Mouse (Mus musculus): Measurements from ENCODE around the gene Pdzph1.

The Pdzph1 gene

DNA sequence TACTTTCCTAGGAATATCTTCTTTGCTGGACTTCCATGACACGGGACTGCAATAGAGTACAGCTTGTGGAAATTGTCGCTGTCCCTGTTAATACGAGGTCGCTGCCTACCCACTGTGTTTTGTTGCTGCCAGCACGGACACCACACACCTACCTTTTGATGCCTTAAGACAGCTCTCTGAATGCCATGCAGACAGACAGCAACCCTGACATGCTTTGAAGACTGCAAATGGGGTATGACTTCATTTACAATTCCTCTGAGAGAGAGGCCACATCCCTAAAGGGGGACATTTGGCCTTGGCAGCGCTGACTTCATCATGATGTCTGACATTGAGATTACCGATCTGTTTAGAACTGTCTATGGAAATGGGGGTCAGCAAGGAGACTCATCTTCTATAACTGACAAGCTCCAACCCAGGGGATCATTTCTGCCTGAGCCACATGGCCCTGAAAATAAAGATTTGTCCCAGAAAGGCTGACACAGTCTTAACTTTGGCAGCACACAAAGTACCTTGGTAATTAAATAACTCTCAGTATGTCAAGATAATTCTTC is 67.8 kb downstream of the Pdzph1 start:
- peak; percentile 21 for DNase-seq (ENCODE audit: extremely low spot score, low spot score)

DNA sequence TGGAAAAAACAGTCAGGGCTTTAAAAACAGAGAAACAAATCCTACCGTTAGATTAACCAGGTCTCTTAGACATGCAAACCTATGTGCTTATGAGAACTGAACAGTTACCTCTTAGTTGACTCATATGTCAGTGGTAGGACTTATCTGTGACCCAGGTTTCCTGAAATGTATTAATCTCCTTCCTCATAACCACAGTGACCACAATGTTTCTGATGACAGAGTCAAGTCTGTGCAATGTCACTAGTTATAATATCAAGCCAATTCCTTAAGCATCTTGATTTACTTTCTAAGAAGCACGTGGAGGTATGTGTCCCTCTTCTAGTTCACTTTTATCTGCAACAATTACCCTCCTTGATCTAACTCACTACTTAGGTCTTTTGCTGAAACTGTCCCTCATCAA is 68.4 kb downstream of the Pdzph1 start:
- DNase-seq (ENCODE audit: extremely low spot score, low spot score): no peak

DNA sequence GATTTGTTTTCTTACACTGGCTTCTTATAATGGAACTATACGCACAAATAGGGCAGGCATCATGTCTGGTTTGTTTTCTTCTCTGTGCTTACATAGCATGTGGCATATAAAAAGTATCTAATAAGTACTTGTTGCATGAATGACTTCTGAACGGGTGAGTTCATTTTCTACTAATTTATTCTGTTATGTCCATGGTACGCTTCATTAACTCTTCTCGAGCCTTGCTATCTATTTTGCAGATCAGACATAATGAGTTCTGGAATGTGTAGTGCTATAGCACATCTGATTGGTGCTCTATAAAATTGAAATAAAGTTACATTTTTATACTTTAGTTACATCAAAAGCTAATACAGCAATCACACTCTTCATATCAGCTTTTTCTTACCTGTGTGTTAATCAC is 71.2 kb downstream of the Pdzph1 start:
- no peak for DNase-seq (ENCODE audit: extremely low spot score, low spot score)

DNA sequence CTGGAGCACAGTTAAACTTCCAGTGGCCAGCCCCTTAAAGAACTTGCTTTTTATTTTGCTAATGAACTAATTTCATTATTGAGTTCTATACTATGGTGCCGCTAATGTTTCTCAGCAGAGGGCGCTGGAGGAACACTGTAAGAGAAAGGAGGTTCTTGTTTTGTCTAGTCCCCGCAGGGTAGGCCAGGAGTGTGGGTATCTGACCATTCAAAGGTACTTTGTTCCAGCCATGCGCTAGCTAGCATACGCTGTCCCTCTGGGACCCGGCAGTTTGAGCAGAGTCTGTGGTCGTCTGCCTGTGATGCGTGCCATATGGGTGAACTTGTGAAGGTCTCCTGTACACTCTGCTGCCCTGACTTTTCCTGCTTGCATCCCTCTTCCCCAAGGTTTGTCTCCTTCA is 72.1 kb downstream of the Pdzph1 start:
- DNase-seq (ENCODE audit: extremely low spot score, low spot score): peak; percentile 58

DNA sequence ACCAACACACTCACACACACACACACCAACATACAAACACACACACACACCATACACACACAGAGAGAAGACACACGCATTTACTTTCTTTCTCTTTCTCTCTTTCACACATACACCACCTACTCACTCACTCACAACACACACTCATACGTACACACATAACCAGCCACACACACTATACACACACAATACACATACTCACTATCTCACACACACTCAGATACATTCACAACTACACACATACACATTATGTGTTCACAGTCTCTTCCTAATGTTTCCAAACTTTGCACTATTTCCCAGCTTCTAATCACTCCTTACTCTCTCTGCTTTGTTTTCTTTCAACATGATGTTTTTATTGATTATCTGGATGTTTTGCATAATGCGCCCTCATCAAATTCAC is 72.6 kb downstream of the Pdzph1 start:
- DNase-seq (ENCODE audit: extremely low spot score, low spot score): no peak

DNA sequence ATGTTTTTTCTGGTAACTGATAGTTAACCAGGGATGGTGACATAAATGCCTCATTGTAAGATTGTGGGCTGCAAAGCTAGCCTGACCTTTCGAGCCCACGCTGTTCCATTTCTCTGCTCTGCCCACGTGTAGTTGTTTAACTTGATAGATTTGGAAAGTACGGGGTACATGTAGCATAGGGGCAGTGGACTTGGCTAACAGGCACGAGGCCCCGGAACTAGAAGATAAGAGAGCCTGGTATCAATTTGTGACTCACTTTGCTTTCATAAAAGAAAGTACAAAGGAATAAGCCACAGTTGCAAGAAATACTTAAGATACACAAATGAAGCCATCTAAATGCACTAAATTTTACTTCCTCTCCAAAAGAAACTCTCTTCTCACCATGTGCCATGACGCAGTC is 79.6 kb downstream of the Pdzph1 start:
- no peak for DNase-seq (ENCODE audit: extremely low spot score, low spot score)

DNA sequence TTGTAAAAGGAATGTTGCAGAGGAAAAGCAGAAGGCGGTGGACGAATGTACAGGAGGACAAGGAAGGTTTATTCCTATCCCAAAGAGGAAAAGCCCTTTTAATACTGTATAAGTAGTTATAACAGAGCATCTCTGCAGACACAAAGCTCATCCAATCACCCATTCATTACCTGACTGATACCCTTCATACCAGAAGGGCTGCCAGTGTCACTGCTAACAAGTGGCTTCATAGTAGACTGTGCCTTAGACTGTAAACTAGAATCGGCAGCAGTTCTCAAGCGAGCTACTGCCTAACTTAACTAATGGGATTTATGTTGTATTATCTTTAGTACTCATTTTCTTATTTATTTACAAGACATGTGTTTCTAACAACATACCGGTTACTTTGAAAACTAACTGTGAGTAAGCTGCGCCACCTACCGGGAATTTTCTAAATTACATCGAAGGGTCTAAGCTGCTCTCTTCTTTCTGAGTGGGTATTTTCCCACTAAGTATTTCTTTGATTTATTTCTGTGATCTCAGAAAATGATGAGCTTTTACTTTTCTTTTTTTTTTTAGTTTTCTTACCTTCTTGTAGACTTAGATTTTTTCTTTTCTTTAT is 82.0 kb downstream of the Pdzph1 start:
- peak; percentile 60 for DNase-seq (ENCODE audit: extremely low spot score, low spot score)

DNA sequence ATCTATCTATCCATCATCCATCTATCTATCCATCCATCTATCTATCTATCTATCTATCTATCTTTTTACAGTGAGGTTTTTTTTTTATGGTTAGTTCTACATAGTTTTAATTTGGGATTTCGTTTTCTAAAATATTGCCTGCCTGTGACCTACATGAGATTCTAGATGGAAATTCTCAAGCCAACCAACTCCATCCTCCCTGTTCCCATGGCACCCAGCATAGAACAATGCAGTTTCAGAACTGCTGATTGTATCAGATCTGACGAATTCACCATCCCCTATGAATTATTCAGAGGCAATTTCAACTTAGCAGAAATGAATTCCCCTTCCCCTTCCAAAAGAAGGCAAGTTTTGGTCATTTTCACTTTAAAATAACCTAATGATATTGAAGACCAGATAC is 85.2 kb downstream of the Pdzph1 start:
- DNase-seq (ENCODE audit: extremely low spot score, low spot score): no peak

DNA sequence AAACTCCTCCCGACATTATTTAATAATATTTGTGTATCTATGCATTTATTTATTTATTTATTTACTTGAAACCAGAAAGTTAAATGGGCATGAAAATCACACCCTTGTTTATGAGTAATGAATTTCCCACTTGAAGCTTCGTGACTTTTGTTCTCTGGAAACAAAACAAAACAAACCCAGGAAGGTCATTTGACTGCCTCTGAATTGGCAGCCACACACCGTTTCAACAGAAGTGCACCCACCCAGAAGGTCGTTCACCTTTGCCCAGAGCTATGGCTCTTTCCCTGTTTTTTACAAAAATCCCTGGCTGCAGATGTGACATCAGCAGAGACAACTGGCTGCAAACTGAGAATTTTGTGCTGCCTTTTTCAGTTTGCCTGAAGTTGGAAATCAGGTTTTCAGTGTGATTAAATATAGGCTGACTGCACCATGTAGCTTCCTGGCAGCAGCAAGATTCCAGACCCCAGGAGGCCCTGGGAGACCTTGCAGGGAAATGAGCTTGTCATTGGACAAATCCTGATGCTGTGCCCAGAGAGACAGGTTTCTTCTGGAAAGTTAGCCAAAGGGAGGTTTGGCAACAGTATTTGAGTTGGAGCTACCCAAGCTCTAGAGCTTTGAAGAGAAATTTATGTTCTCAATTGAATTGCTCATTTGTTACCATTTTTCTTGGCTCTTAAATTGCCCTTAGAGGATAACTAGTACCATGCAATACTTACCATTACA is 99.5 kb downstream of the Pdzph1 start:
- DNase-seq (ENCODE audit: extremely low spot score, low spot score): no peak

DNA sequence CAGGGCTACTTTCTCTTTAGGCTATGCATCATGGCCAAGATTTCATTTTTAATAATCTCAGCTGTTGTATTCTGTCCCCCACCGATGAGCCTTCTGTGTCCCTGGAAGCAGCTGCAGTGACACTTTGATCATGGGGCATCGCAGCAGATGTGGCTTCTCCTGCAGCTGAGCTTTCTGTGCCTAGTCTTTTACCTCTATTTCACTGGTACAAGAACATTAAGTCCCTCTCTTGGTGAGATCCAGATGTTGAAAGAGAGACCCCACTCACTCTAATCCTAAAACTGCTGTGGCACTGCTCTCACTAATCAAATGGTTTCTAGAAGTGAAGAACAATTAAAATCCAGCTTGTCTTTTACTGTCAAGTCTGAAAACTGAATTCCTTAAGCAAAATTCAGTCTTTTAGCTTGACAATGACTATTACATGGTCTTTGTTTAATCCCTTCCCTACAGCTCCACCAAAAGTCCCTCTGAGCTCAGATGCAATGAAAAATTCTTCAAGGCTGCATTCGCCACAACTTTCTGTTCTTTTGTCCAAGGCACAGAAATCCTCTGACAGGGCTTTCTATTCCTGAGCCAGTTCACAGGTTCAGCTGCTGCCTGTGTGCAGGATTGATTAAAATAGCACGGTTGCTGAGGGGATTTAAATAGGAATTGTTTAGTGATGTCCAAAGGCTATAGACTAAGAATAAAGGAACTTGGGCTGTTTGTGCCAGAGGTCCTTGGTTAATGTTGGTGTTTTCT is 101.1 kb downstream of the Pdzph1 start:
- no peak for DNase-seq (ENCODE audit: extremely low spot score, low spot score)

DNA sequence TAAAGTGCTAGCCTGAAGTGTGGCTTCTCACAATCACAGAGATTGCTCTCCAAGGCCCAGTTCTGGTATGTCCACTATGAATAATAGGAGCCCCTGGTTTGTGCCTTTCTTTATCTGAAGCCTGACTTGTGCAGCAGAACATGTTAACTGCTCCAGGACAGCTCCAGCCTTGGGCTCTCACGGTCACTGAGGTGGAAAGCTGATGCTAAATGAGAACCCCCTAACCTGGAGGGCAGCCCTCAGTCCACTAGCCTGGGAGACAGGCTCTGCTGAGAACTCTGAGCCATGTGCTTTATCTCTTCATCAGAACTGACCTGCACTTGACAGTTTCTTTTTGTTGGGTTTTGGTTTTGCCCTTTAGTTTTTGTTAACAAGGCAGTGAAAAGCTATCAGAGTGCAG is 106.8 kb downstream of the Pdzph1 start:
- no peak for DNase-seq (ENCODE audit: extremely low spot score, low spot score)

DNA sequence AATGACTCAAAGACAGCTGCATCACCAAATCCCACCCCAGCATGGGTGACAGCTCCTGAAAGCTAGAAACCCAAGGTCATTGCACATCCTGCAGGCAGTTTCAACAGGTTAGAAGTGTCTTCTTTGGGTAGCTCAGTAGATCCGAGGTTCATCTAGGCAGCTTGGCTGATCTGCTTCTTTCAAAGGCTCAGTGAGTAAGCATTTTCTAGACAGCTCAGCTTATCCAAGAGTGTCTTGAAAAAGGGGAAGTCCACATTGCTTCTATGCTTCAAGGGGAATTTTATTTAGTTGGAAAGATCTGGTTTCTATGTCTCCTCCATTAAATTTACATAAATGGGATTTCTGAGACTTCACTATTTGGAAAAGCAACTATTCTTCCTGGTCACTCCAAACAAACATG is 117.8 kb downstream of the Pdzph1 start:
- no peak for DNase-seq (ENCODE audit: extremely low spot score, low spot score)

DNA sequence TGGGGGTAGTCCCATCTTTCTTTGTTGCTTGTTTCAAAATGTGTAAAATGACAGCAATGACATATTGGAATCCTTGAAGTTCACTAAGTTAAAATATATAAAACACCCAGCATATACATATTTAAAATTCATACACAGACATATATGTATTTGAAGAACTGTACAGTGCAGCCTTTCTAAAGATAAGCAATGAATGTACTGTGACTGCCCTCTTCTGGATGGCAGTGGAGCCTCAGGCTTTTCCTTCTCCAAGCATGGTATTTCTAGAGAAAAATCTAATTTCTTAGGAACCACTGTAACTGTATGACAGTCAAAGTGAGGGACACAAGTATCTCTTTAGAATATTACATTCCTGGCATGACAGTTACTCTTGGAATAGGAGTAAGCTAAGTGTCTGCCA is 120.4 kb downstream of the Pdzph1 start:
- DNase-seq (ENCODE audit: extremely low spot score, low spot score): no peak
